Mouse (Mus musculus): ENCODE data around the gene Actg2. TPM values are rescaled to one million over a fixed set of nuclear protein-coding genes. Genes with fewer than 3 reads are reported as not detected.

Gene Actg2
- total RNA-seq, 2 experiments from 2014 or later = 3.2 to 5.1 TPM

DNA sequence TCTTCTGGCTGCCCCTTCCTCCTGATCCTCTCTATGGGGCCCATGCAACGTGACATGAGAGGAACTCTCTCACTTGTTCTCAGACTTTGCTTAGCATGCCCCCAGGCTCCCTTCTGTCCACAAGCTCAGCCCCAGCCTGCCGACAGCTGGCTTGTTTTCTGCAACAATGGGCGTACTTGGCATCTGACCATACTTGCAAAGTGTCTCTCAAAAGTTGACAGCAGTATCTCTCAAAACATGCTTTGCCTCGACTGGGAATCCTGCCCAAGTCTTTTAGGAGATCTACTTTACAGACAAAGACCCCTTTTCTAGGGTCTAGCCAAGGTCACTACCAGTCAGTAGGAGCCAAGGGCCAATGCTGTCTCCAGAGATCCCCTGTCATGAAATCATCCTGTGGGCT lies 50.2 kb downstream of the Actg2 start:
- DNase-seq = peak in 1 of 2 experiments; percentile 40
- intact Hi-C loops (cut with DNase I) = no loop called here

DNA sequence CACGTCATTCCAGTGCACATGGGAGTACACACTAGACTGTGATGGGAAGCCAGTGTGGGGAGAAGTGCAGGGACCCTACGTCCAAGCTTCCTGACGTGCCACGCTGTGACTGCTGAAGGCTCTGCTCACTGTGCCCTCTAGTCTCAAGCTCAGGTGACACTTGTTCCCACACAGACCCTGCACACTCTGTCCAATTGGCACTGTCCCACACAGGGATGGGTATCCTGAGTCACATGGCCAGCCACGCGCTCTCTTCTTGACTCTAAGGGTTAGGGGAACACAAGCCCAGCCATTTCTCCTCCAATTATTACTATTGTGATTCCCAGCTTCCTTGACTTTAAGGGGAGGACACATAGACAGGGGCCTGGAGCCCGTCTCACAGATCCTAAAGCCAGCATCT lies 52.3 kb downstream of the Actg2 start:
- no peak for DNase-seq
- intact Hi-C loops (cut with DNase I) = no loop called here

DNA sequence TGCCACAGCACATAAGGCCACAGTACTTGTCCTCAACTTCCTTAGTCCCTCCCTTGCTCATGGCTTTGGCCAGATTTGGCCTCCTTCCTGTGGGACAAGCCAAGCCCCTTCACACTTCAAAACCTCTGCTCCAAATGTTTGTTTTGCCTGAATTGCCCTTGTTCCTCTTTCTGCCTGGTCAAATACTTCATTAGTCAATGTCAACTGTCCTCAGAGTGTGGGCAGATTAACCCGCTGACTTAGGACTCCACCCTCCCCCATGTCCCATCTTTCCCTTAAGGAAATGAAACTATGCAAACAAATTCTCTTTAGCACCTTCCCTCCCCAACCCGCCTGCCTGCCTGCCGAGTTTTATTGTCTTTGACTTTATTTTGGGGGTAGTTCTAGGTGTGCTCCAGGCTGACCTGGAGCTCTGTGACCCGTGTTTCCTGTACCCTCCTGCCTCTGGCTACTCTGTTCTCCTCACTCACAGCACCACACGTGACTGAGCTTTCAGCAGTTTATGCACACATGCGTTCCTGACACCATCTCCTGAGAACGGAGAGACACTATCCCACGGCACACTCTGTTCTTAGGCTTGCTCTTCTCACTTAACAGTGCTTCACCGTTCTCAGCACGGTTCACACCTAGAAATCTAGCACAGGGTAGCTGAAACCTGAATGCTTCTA lies 53.5 kb downstream of the Actg2 start:
- intact Hi-C loops (cut with DNase I) = no loop called here
- no peak for DNase-seq

DNA sequence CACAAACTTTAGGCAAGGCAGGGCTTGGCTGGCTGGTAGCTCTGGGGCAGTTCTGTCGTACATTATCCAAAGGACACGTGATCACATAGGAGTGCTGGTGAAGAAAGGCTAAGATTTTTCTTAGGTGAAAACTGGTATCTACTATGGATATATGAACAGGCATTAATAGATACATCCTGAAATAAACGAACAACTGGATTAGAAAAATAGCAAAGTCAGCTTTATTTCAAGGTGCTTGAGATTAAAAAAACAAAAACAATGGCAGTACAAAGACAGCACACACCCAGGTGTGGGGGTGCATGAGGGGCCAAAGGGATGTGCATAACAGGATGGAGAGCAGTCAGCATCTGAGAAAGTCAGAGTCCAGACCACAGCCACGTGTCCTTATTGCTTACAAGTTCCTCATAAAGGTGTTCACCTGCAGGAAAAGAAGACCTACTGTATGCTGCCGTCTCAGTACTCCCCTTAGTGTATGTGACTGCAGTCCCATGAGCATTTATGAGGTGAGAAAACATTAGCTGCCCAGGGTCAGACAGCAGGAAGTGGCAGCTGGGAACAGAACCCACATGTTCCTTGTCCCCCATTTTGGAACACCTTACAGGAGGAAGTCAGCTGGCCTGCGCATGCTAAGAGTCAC lies 55.9 kb downstream of the Actg2 start:
- intact Hi-C loops (cut with DNase I) = no loop called here
- no peak for DNase-seq

DNA sequence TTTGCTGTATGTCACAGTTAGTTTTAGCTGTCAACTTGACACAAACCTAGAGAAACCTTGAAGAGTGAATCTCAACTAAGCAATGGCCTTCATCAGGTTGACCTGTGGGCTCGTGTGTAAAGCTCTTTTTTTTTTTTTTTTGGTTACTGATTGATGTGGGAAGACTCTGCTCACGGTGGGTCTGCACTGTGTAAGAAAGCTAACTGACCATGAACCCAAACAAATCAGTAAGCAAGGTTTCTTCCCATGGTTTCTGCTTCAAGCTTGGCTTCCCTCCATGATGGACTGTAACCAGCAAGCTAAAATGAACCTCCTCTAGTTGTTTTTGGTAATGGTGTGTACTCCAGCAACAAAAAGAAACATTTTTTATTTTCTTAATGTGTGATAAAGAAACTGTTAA lies 56.9 kb downstream of the Actg2 start:
- intact Hi-C loops (cut with DNase I) = no loop called here

DNA sequence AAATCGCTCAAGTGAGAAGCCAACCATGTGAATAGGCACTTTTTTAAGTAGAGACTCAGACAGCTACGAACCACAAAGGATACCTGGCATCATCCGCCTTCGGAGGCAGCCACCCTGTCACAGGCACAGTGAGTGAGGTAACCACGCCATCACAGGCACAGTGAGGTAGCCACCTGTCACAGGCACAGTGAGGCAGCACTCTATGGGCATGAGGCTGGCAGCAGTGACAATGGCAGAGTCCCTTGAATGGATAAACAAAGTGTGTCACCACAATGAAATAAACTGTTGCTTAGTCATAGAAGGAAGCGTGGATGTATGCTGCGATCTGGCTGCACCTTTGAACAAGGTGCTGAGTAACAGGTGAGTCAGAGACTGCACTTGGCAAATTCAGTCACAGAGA lies 57.4 kb downstream of the Actg2 start:
- intact Hi-C loops (cut with DNase I) = no loop called here

More for the DNA sequence above, 56.9 kb downstream of the Actg2 start:
- no peak for DNase-seq

DNA sequence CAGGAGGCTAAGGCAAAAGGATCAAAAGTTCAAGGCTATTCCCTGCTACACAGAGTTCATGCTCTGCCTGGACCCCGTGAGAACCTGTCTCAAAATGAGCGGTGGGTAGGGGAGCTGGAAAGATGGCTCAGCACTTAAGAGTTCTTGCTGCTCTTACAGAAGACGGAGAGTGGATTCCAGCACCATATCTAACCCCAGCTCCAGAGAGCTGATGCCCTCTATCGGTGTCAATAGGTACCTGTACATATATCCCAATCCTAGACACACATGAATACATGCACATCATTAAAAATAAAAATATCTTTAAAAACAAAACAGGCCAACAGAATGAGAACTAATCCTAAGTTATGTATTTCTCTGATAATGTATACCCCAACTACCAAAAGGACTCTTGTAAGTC lies 57.8 kb downstream of the Actg2 start:
- intact Hi-C loops (cut with DNase I) = no loop called here
- no peak for DNase-seq

More for the DNA sequence above, 57.4 kb downstream of the Actg2 start:
- no peak for DNase-seq

DNA sequence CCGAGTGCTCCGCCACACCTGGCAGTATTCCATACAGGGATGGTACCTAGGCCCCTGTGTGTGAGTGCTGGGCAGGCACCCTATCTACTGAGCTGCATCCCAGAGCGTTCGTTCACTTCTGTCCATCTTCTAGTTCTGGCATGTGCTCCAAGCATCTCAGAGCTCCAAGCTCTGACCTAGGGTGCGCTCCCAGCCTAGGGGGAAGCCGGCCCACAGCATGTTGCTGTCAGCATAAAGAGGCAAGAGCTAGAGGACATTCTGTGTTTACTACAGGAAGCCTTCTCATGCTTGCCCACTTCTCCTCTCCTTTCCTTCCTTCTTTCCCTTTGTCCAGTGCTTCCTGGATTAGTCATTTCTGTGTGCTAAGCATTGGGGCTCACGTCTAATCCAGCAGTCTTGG lies 60.6 kb downstream of the Actg2 start:
- no peak for DNase-seq
- intact Hi-C loops (cut with DNase I) = no loop called here

DNA sequence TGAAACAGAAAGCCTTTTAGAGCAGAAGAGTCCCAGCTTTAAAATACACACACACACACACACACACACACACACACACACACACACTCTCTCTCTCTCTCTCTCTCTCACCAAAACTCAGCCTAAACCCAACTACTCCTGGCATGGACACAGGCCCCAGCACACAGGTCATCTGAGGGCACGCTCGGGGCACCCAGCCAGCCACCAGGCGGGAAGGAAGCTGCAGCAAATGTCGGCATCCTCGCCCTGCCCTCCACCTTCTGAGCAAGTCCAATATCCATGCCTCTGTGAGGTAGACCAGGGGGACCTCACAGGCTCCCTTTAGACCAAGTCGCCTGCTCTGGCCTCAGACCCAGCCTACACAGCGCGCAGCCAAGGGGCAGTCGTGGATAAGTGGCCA lies 62.8 kb downstream of the Actg2 start:
- intact Hi-C loops (cut with DNase I) = no loop called here
- peak; percentile 73 to 82 for DNase-seq

DNA sequence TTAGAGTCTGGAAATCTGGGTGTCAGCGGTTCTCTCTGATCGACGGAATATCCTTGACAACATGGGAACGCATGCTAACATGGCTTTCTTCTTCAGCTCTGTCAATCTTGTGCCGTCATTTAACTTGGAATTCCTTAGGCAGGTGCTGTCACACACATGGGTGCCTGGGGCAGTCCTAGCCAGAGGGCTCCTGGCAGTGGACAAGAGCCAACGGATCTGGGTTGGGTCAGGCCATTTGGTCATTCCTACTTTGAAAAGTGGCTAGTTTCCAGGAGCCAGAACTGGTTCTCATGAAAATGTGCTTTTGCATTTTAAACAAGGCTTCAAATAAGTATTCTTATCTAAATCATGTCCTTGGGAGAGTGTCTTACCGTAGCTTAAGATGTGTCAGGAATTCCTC lies 64.3 kb downstream of the Actg2 start:
- DNase-seq = no peak
- intact Hi-C loops (cut with DNase I) = no loop called here

DNA sequence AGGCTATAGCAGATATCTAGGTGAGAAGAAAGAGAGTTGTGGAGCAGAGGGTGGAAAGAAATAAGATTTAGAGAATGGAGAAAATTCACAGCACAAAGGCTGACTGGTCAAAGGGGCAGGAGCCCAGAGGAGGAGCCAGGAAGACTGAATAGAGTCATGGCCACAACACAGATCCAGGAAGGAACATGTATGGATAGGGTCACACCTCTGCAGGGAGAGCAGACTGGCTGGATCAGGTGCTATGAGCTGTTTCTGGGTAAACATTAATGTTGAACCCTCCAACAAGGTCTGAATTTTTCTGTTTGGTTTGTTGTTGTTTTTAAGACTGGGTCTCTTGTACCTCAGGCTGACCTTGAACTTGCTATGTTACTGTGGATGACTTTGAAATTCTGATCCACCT lies 72.1 kb downstream of the Actg2 start:
- no peak for DNase-seq
- intact Hi-C loops (cut with DNase I) = no loop called here

Other genes with a start within 250 kb of the Actg2 start
- gene Mthfd2, start 210.4 kb downstream of the Actg2 start, total RNA-seq (2021) = 1 to 10 TPM; 4.4 to 5.9 TPM
- gene Mob1a, start 210.2 kb downstream of the Actg2 start, total RNA-seq (2021) = 10 to 100 TPM; 29.3 to 30.0 TPM
- gene Bola3, start 187.1 kb downstream of the Actg2 start, total RNA-seq (2021) = 100 to 1,000 TPM; 297 to 299 TPM
- gene Tet3, start 77.2 kb downstream of the Actg2 start, total RNA-seq (2021) = 10 to 100 TPM; 46.2 to 49.0 TPM
- 10 to 100 TPM; 28.3 to 31.8 TPM for gene Dguok, start 29.3 kb downstream of the Actg2 start, total RNA-seq (2021)
- gene Stambp, start 36.5 kb upstream of the Actg2 start, total RNA-seq (2021) = 10 to 100 TPM; 13.4 to 13.7 TPM
- gene Clec4f, start 119.9 kb upstream of the Actg2 start, total RNA-seq (2021) = not detected
- under 1 TPM; 0.37 to 0.76 TPM for gene Cd207, start 141.6 kb upstream of the Actg2 start, total RNA-seq (2021)
- gene Vax2, start 175.0 kb upstream of the Actg2 start, total RNA-seq (2021) = not detected
- gene Atp6v1b1, start 206.7 kb upstream of the Actg2 start, total RNA-seq (2021) = under 1 TPM in 1 of 2 experiments, not detected in 1; 0.60 TPM
- not detected for gene Ankrd53, start 226.4 kb upstream of the Actg2 start, total RNA-seq (2021)
- gene Tex261, start 239.5 kb upstream of the Actg2 start, total RNA-seq (2021) = 10 to 100 TPM; 71.0 to 79.6 TPM

All from heart, postnatal 14 days (tissue).